Mouse (Mus musculus) heart, adult 2 months (tissue): ENCODE results near the gene Arpc5.

Experiments used
- CTCF ChIP-seq: fragments of 200-600 bp; IDR thresholded peaks from 2 replicates; pipeline ENCODE4 v1.8.1; 2022; ENCODE audit warnings: antibody characterized with exemption, mild to moderate bottlenecking, moderate library complexity
- POLR2A ChIP-seq: fragments of 200-500 bp; IDR thresholded peaks from 2 replicates; pipeline ENCODE4 v1.6.1; 2011; ENCODE audit warnings: mild to moderate bottlenecking, low read depth, low read length, control low read depth; ENCODE audit not compliant: insufficient read depth

DNA sequence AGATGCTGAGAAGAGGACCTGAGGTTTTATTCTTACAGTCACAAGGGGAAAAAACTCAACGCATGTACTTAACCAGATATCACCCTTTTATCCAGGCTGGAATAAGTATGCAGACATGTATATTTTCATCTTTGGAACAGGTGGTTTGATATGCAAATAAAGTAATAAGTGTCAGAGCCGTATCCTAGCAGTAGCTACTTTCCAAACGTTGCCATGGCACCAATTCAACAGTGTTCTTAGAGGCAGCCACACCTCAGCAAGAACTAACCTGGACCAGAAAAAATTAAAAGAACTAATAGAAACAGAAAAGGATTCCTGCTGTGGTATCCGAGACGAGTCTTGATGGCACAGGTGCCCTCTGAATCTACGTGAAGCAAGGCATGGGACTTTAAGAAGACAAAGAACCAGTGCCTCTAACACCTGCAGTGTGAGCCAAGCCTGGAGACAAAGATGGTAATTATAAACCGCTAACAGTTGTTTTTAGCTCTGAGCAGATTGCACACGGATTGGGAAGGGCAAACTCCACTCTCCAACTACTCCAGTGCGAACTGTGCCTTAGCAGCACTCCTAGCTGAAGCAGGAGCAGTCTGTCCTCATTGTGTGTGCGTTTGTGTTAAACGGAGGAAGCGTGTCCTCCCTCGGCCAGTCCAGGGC lies 15.9 kb upstream of the Arpc5 start, which contains the start of gene Apobec4:
- TF ChIP-seq CTCF, result no peak
- no peak for TF ChIP-seq POLR2A
